Mouse (Mus musculus) neutrophil, adult 5-6 weeks (primary cell): ENCODE data around the gene Pla2g4b. TPM values are rescaled to one million over a fixed set of nuclear protein-coding genes. Genes with fewer than 3 reads are reported as not detected.
A peak's percentile ranks its signal among the peaks of the same experiment; 100 is the strongest.

Experiments
- ATAC-seq: fragments of 151-379, 151-347 bp; 2 replicates; pipeline ENCODE4 v1.8.0; 2017; ENCODE audit warnings: mild to moderate bottlenecking, moderate TSS enrichment; ENCODE audit not compliant: insufficient number of reproducible peaks, poor library complexity, low FRiP score, severe bottlenecking; ENCODE audit errors: extremely low read depth
- total RNA-seq: library from RNA; stranded (forward); fragments of 200-1000 nt; gene quantifications from 2 replicates; pipeline ENCODE4 v1.2.3, GENCODE M21; 2017

Gene Pla2g4b
- total RNA-seq = 4.8 and 8.0 TPM in 2 replicates

GRCm38 (mm10) chr2:120032726-120033467, at the start of gene Pla2g4b:
Gene Pla2g4b (plus strand): TSS chr2:120033417.
- ATAC-seq = no peak

- no peak for ATAC-seq
Measured at GRCm38 (mm10) chr2:119985871-119986270, 47.3 kb upstream of the Pla2g4b start.

- ATAC-seq = no peak
Measured at GRCm38 (mm10) chr2:119986369-119986768, 46.8 kb upstream of the Pla2g4b start.

- ATAC-seq = no peak
Measured at GRCm38 (mm10) chr2:119987441-119987840, 45.8 kb upstream of the Pla2g4b start.

GRCm38 (mm10) chr2:119988952-119989351, 44.3 kb upstream of the Pla2g4b start:
- ATAC-seq = no peak

- ATAC-seq = no peak
Measured at GRCm38 (mm10) chr2:119990881-119991280, 42.3 kb upstream of the Pla2g4b start.

GRCm38 (mm10) chr2:119992349-119992748, 40.9 kb upstream of the Pla2g4b start:
- no peak for ATAC-seq

GRCm38 (mm10) chr2:119993515-119993914, 39.7 kb upstream of the Pla2g4b start:
- ATAC-seq = no peak

GRCm38 (mm10) chr2:119994839-119995238, 38.4 kb upstream of the Pla2g4b start:
- ATAC-seq = no peak

- no peak for ATAC-seq
Measured at GRCm38 (mm10) chr2:119995391-119996281, 37.6 kb upstream of the Pla2g4b start.

GRCm38 (mm10) chr2:119997354-119997753, 35.9 kb upstream of the Pla2g4b start:
- no peak for ATAC-seq

- ATAC-seq = no peak
Measured at GRCm38 (mm10) chr2:119999731-120000130, 33.5 kb upstream of the Pla2g4b start.

- no peak for ATAC-seq
Measured at GRCm38 (mm10) chr2:120000882-120001584, 32.2 kb upstream of the Pla2g4b start.

GRCm38 (mm10) chr2:120001956-120002355, 31.3 kb upstream of the Pla2g4b start:
- ATAC-seq = no peak

GRCm38 (mm10) chr2:120003970-120004369, 29.2 kb upstream of the Pla2g4b start:
- ATAC-seq = no peak

GRCm38 (mm10) chr2:120006696-120007095, 26.5 kb upstream of the Pla2g4b start:
- ATAC-seq = no peak

GRCm38 (mm10) chr2:120007680-120008210, 25.5 kb upstream of the Pla2g4b start:
- ATAC-seq = no peak

- ATAC-seq = peak; percentile 35; the same call in 1 of the 2 replicates
Measured at GRCm38 (mm10) chr2:120008672-120009071, 24.5 kb upstream of the Pla2g4b start.
